Comparison of ENCODE assay signal across 33 mouse cellular contexts in the genomic region with DNA sequence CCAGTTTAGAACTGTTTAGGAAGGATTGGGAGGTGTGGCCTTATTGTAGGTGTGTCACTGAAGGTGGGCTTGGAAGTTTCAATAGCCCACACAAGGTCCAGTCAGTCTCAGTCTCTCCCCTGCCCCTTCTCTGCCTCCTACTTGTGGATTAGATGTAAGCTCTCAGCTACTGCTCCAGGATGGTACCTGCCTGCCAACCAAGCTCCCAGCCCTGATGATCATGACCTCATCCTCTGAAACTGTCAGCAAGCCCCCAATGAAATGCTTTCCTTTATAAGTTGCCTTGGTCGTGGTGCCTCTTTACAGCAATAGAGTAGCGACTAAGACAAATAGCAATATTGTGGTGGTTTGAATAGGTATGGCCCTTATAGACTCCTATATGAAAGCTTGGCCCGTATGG. TPM values are rescaled to one million over a fixed set of nuclear protein-coding genes. Genes with fewer than 3 reads are reported as not detected.
"Had no signal": no experiment of that assay in that cellular context is flagged by ENCODE, and none has a peak within 500 bp of the region (broad histone marks: within the 10 kb centered on the region; RNA-seq: fewer than 3 reads in every experiment).

No protein-coding gene starts in this region.

- H3K9ac ChIP-seq: limb, embryonic 12.5 days; limb, embryonic 13.5 days; limb, embryonic 15.5 days; liver, embryonic 12.5 days; liver, embryonic 13.5 days; liver, embryonic 14.5 days; liver, embryonic 15.5 days; liver, postnatal 0 days; lung, embryonic 14.5 days; lung, embryonic 15.5 days; midbrain, embryonic 12.5 days; midbrain, embryonic 15.5 days; neural tube, embryonic 12.5 days had no signal

- H3K36me3 ChIP-seq: limb, embryonic 10.5 days; limb, embryonic 12.5 days; limb, embryonic 13.5 days; limb, embryonic 15.5 days; liver, embryonic 12.5 days; liver, embryonic 13.5 days; liver, embryonic 15.5 days; lung, embryonic 15.5 days; midbrain, embryonic 10.5 days; midbrain, embryonic 12.5 days; midbrain, embryonic 15.5 days; neural tube, embryonic 12.5 days had no signal

- ATAC-seq: liver, embryonic 12.5 days; liver, postnatal 0 days; lung, postnatal 0 days; midbrain, embryonic 15.5 days; midbrain, embryonic 16.5 days had no signal

- H3K27me3 ChIP-seq: limb, embryonic 12.5 days; limb, embryonic 13.5 days; limb, embryonic 15.5 days; liver, embryonic 12.5 days; liver, embryonic 13.5 days; liver, embryonic 15.5 days; lung, embryonic 15.5 days; megakaryocyte, embryonic 14.5 days; midbrain, embryonic 12.5 days; midbrain, embryonic 15.5 days; neural tube, embryonic 12.5 days had no signal

- H3K4me2 ChIP-seq: limb, embryonic 12.5 days; limb, embryonic 13.5 days; limb, embryonic 15.5 days; liver, embryonic 11.5 days; liver, embryonic 12.5 days; liver, embryonic 13.5 days; liver, embryonic 15.5 days; lung, embryonic 14.5 days; lung, embryonic 15.5 days; midbrain, embryonic 12.5 days; midbrain, embryonic 15.5 days; neural tube, embryonic 12.5 days had no signal

- DNase-seq: left cerebral cortex, postnatal 4 days; liver; liver, embryonic 13.5 days; liver, postnatal 0 days; lung, adult 18-20 months; lung, adult 2 months; lung, embryonic 14.5 days; lung, postnatal 10 days; lung, postnatal 14 days; lung, postnatal 36 days; lung, postnatal 4 days; midbrain, embryonic 14.5 days had no signal

- H3K4me3 ChIP-seq: limb, embryonic 10.5 days; limb, embryonic 12.5 days; limb, embryonic 13.5 days; limb, embryonic 15.5 days; liver, embryonic 12.5 days; liver, embryonic 13.5 days; liver, embryonic 15.5 days; lung, embryonic 15.5 days; megakaryocyte, embryonic 14.5 days; midbrain, embryonic 10.5 days; midbrain, embryonic 12.5 days; midbrain, embryonic 15.5 days; myocyte; neural tube, embryonic 12.5 days had no signal

- H3K27ac ChIP-seq: limb, embryonic 10.5 days; limb, embryonic 12.5 days; limb, embryonic 13.5 days; limb, embryonic 15.5 days; liver, embryonic 14.5 days; liver, embryonic 15.5 days; lung, embryonic 15.5 days; macrophage; midbrain, embryonic 10.5 days; midbrain, embryonic 12.5 days; midbrain, embryonic 15.5 days; neural tube, embryonic 12.5 days had no signal

- H3K9me3 ChIP-seq: limb, embryonic 10.5 days; limb, embryonic 12.5 days; limb, embryonic 15.5 days; liver, embryonic 12.5 days; liver, embryonic 13.5 days; liver, embryonic 15.5 days; lung, embryonic 15.5 days; midbrain, embryonic 10.5 days; midbrain, embryonic 12.5 days; midbrain, embryonic 15.5 days; neural tube, embryonic 12.5 days had no signal

RNA-seq across cellular contexts. Expression of gene Cmbl, which starts 26.8 kb away (rescaled TPM):
- total RNA-seq: megakaryocyte progenitor cell, adult 5-6 weeks; megakaryocyte-erythroid progenitor cell, adult 5-6 weeks; monocyte, adult 5-6 weeks had no signal
